Mouse (Mus musculus) hindbrain, embryonic 15.5 days (tissue): ENCODE results near the gene Thra. TPM values are rescaled to one million over a fixed set of nuclear protein-coding genes. Genes with fewer than 3 reads are reported as not detected.

Experiments
- ATAC-seq: fragments of 200-750 bp; cut with Nextera tagmentation; 2 replicates; pipeline ENCODE4 v1.8.0; 2017; ENCODE audit warnings: low read depth, moderate number of reproducible peaks, moderate TSS enrichment; ENCODE audit not compliant: low FRiP score
- H3K27ac ChIP-seq: fragments of 300-500 bp; sonication (generic); replicated peaks from 2 replicates; pipeline ENCODE4 v1.5.1; 2015; ENCODE audit warnings: mild to moderate bottlenecking, inconsistent platforms
- H3K27me3 ChIP-seq: fragments of 300-500 bp; sonication (generic); 2 replicates; pipeline ENCODE4 v1.6.1; 2015; ENCODE audit warnings: control low read depth, inconsistent platforms
- H3K36me3 ChIP-seq: fragments of 300-500 bp; sonication (generic); 2 replicates; pipeline ENCODE4 v1.6.1; 2015; ENCODE audit warnings: control low read depth, inconsistent platforms
- H3K4me1 ChIP-seq: fragments of 300-500 bp; sonication (generic); replicated peaks from 2 replicates; pipeline ENCODE4 v1.6.1; 2015; ENCODE audit warnings: control low read depth, inconsistent platforms
- H3K4me2 ChIP-seq: fragments of 300-500 bp; sonication (generic); 2 replicates; pipeline ENCODE4 v1.6.1; 2015; ENCODE audit warnings: moderate library complexity, mild to moderate bottlenecking, inconsistent platforms
- H3K4me3 ChIP-seq: fragments of 300-500 bp; sonication (generic); 2 replicates; pipeline ENCODE4 v1.5.1; 2015; ENCODE audit warnings: mild to moderate bottlenecking, inconsistent platforms
- H3K9ac ChIP-seq: fragments of 300-500 bp; sonication (generic); 2 replicates; pipeline ENCODE4 v1.6.1; 2015; ENCODE audit warnings: inconsistent platforms
- H3K9me3 ChIP-seq: fragments of 300-500 bp; sonication (generic); 2 replicates; pipeline ENCODE4 v1.6.1; 2016; ENCODE audit warnings: control low read depth, inconsistent platforms
- WGBS: fragments of 180-500 bp; shearing (Covaris S2); methylation state at CpG from one replicate; pipeline ENCODE4 v1.1.7; 2015; 5-methylcytosine and 5-hydroxymethylcytosine counted together
- polyA plus RNA-seq: library from polyadenylated mRNA; unstranded; fragments of >200 nt; fragmentation: Nextera tagmentation; extraction: Ambion mirVana; gene quantifications from 2 replicates; pipeline ENCODE4 v1.2.1, GENCODE M21; 2015

The Thra gene
- polyA plus RNA-seq, 1 experiment from 2014 or later = 138 TPM

GRCm38 (mm10) chr11:98762756-98763501 lies 22.5 kb downstream of the Thra start:
- no peak for ATAC-seq
- Histone ChIP-seq H3K9me3 (no peaks in the 10 kb centered on the region), H3K27me3 (no peaks in the 10 kb centered on the region), H3K27ac (no peak overlapping the region), H3K4me3 (no peak overlapping the region), H3K9ac (no peak overlapping the region), H3K4me2 (no peak overlapping the region), H3K4me1 (peaks cover 33% of the 10 kb centered on the region), H3K36me3 (peaks cover 60% of the 10 kb centered on the region)
- 65% methylated on average over 17 of the region's 17 CpGs for WGBS

GRCm38 (mm10) chr11:98763502-98763861 lies 23.0 kb downstream of the Thra start:
- 85% methylated on average over 8 of the region's 8 CpGs for WGBS
- Histone ChIP-seq H3K4me1 (peaks cover 39% of the 10 kb centered on the region), H3K4me2 (no peak overlapping the region), H3K9me3 (no peaks in the 10 kb centered on the region), H3K27ac (no peak overlapping the region), H3K9ac (no peak overlapping the region), H3K4me3 (no peak overlapping the region), H3K36me3 (peaks cover 58% of the 10 kb centered on the region), H3K27me3 (no peaks in the 10 kb centered on the region)
- ATAC-seq = no peak

- 0 out of 2 replicates have a peak overlapping the region, but pooled peaks have one; percentile 10 for H3K27ac ChIP-seq
Measured at GRCm38 (mm10) chr11:98764091-98764490, 23.7 kb downstream of the Thra start.

GRCm38 (mm10) chr11:98764746-98765145 lies 24.3 kb downstream of the Thra start:
- Histone ChIP-seq H3K4me2 (no peak overlapping the region), H3K9ac (no peak overlapping the region)

More at GRCm38 (mm10) chr11:98764091-98764490, 23.7 kb downstream of the Thra start:
- ATAC-seq = no peak
- peaks cover 44% of the 10 kb centered on the region for H3K4me1 ChIP-seq
- no peak overlapping the region for H3K4me3 ChIP-seq
- no peak overlapping the region for H3K4me2 ChIP-seq
- H3K27me3 ChIP-seq = no peaks in the 10 kb centered on the region
- 84% methylated on average over 18 of the region's 18 CpGs for WGBS
- peaks cover 58% of the 10 kb centered on the region for H3K36me3 ChIP-seq
- no peaks in the 10 kb centered on the region for H3K9me3 ChIP-seq
- H3K9ac ChIP-seq = no peak overlapping the region

GRCm38 (mm10) chr11:98765421-98766309 lies 25.2 kb downstream of the Thra start:
- Histone ChIP-seq H3K4me2 (no peak overlapping the region), H3K27ac (peak overlapping the region; percentile 71), H3K4me1 (peaks cover 44% of the 10 kb centered on the region), H3K4me3 (no peak overlapping the region), H3K9me3 (no peaks in the 10 kb centered on the region), H3K9ac (no peak overlapping the region), H3K27me3 (no peaks in the 10 kb centered on the region), H3K36me3 (peaks cover 62% of the 10 kb centered on the region)
- 26% methylated on average over 9 of the region's 9 CpGs for WGBS
- no peak for ATAC-seq

More at GRCm38 (mm10) chr11:98764746-98765145, 24.3 kb downstream of the Thra start:
- H3K36me3 ChIP-seq = peaks cover 63% of the 10 kb centered on the region
- ATAC-seq = no peak
- H3K9me3 ChIP-seq = no peaks in the 10 kb centered on the region
- H3K4me1 ChIP-seq = peaks cover 44% of the 10 kb centered on the region
- no peak overlapping the region for H3K4me3 ChIP-seq
- H3K27ac ChIP-seq = peak overlapping the region; percentile 71; the same call in 1 of the 2 replicates
- H3K27me3 ChIP-seq = no peaks in the 10 kb centered on the region

GRCm38 (mm10) chr11:98766346-98766745 lies 25.9 kb downstream of the Thra start:
- 38% methylated on average over 2 of the region's 2 CpGs for WGBS
- H3K9me3 ChIP-seq = no peaks in the 10 kb centered on the region
- H3K4me3 ChIP-seq = no peak overlapping the region
- H3K4me2 ChIP-seq = no peak overlapping the region
- H3K27me3 ChIP-seq = no peaks in the 10 kb centered on the region
- no peak overlapping the region for H3K9ac ChIP-seq
- peaks cover 44% of the 10 kb centered on the region for H3K4me1 ChIP-seq
- peak overlapping the region; percentile 71; the same call in 1 of the 2 replicates for H3K27ac ChIP-seq
- ATAC-seq = no peak
- H3K36me3 ChIP-seq = peaks cover 57% of the 10 kb centered on the region

GRCm38 (mm10) chr11:98766816-98767215 lies 26.4 kb downstream of the Thra start:
- Histone ChIP-seq H3K4me3 (no peak overlapping the region), H3K4me1 (peaks cover 44% of the 10 kb centered on the region), H3K4me2 (no peak overlapping the region), H3K9ac (no peak overlapping the region), H3K9me3 (no peaks in the 10 kb centered on the region), H3K36me3 (peaks cover 52% of the 10 kb centered on the region), H3K27ac (peak overlapping the region; percentile 71), H3K27me3 (no peaks in the 10 kb centered on the region)
- 44% methylated on average over 5 of the region's 5 CpGs for WGBS
- ATAC-seq = peak; percentile 6; the same call in 1 of the 2 replicates

GRCm38 (mm10) chr11:98767276-98767675 lies 26.8 kb downstream of the Thra start:
- ATAC-seq = peak; percentile 2; the same call in 1 of the 2 replicates
- no peak overlapping the region for H3K4me3 ChIP-seq
- H3K9ac ChIP-seq = no peak overlapping the region
- no peaks in the 10 kb centered on the region for H3K27me3 ChIP-seq
- no peaks in the 10 kb centered on the region for H3K9me3 ChIP-seq
- WGBS = 21% methylated on average over 9 of the region's 9 CpGs
- peaks cover 48% of the 10 kb centered on the region for H3K36me3 ChIP-seq
- H3K4me1 ChIP-seq = peaks cover 48% of the 10 kb centered on the region
- H3K4me2 ChIP-seq = no peak overlapping the region
- peak overlapping the region; percentile 71 for H3K27ac ChIP-seq

- Histone ChIP-seq H3K27me3 (no peaks in the 10 kb centered on the region), H3K36me3 (peaks cover 46% of the 10 kb centered on the region), H3K4me3 (no peak overlapping the region), H3K9me3 (no peaks in the 10 kb centered on the region), H3K9ac (no peak overlapping the region), H3K4me1 (peaks cover 52% of the 10 kb centered on the region), H3K4me2 (peak overlapping the region; percentile 28), H3K27ac (peak overlapping the region; percentile 71)
- ATAC-seq = no peak
- WGBS = 5% methylated on average over 4 of the region's 4 CpGs
Measured at GRCm38 (mm10) chr11:98767713-98768112, 27.3 kb downstream of the Thra start.

- H3K27ac ChIP-seq = peak overlapping the region; percentile 71
- no peak overlapping the region for H3K4me3 ChIP-seq
- peaks cover 39% of the 10 kb centered on the region for H3K36me3 ChIP-seq
- no peak for ATAC-seq
- peaks cover 59% of the 10 kb centered on the region for H3K4me1 ChIP-seq
- WGBS = 27% methylated on average over 38 of the region's 39 CpGs
- peak overlapping the region; percentile 28 for H3K4me2 ChIP-seq
- H3K9me3 ChIP-seq = no peaks in the 10 kb centered on the region
- H3K27me3 ChIP-seq = no peaks in the 10 kb centered on the region
- H3K9ac ChIP-seq = no peak overlapping the region
Measured at GRCm38 (mm10) chr11:98768127-98769006, 27.9 kb downstream of the Thra start.
